Mouse (Mus musculus): ENCODE results near the gene Lhpp. TPM values are rescaled to one million over a fixed set of nuclear protein-coding genes. Genes with fewer than 3 reads are reported as not detected.

Gene Lhpp
- polyA plus RNA-seq, 1 experiment from 2014 or later: 25.7 TPM

GRCm38 (mm10) chr7:132600926-132601325, 9.5 kb upstream of the Lhpp start:
- H3K4me2 ChIP-seq (replicated peaks): no peak overlapping the region
- H3K9me3 ChIP-seq: no peaks in the 10 kb centered on the region
- peaks cover 77% of the 10 kb centered on the region for H3K27me3 ChIP-seq
- 12% methylated on average over 8 of the region's 8 CpGs for WGBS
- ATAC-seq (replicated peaks): no peak
- no peak overlapping the region for H3K9ac ChIP-seq (replicated peaks)
- H3K27ac ChIP-seq (replicated peaks): no peak overlapping the region
- no peak overlapping the region for H3K4me3 ChIP-seq
- no peaks in the 10 kb centered on the region for H3K36me3 ChIP-seq
- peaks cover 34% of the 10 kb centered on the region for H3K4me1 ChIP-seq

DNA sequence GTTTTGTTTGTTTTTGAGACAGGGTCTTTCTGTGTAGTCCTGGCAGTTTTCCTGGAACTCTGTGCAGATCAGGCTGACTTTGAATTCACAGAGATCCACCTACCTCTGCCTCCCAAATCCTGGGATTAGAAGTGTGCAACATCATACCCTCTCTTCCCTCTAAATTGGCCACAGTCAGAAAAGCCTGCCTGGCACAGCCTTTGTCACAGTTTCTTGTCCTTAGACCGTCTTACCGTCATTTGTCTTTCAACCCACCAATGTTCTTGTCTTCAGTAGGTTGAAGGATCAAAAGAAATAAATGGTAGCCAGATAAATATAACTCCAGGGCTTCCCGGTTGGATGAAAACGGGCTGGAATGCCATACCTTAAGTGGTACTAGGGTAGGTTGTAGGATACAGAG, 5.7 kb upstream of the Lhpp start:
- Histone ChIP-seq H3K4me2 (replicated peaks) (no peak overlapping the region), H3K9me3 (no peaks in the 10 kb centered on the region)
- whole genome bisulfite sequencing: 84% methylated on average over 4 of the region's 4 CpGs

GRCm38 (mm10) chr7:132605689-132606088, 4.7 kb upstream of the Lhpp start:
- H3K4me2 ChIP-seq (replicated peaks): no peak overlapping the region
- peaks cover 34% of the 10 kb centered on the region for H3K27me3 ChIP-seq
- no peaks in the 10 kb centered on the region for H3K36me3 ChIP-seq
- no peak overlapping the region for H3K27ac ChIP-seq (replicated peaks)
- WGBS: 70% methylated on average over 5 of the region's 5 CpGs
- no peak overlapping the region for H3K4me3 ChIP-seq
- no peak overlapping the region for H3K9ac ChIP-seq (replicated peaks)
- no peak for ATAC-seq (replicated peaks)
- no peaks in the 10 kb centered on the region for H3K9me3 ChIP-seq
- H3K4me1 ChIP-seq: peaks cover 5% of the 10 kb centered on the region; the same call in 1 of the 2 replicates

More for the DNA sequence above, 5.7 kb upstream of the Lhpp start:
- H3K27ac ChIP-seq (replicated peaks): no peak overlapping the region
- H3K36me3 ChIP-seq: no peaks in the 10 kb centered on the region
- ATAC-seq (replicated peaks): no peak
- no peak overlapping the region for H3K9ac ChIP-seq (replicated peaks)
- H3K4me3 ChIP-seq: no peak overlapping the region
- H3K4me1 ChIP-seq: peaks cover 5% of the 10 kb centered on the region
- peaks cover 43% of the 10 kb centered on the region for H3K27me3 ChIP-seq

- Histone ChIP-seq H3K4me2 (replicated peaks) (no peak overlapping the region), H3K27me3 (peaks cover 8% of the 10 kb centered on the region; the same call in 1 of the 2 replicates), H3K36me3 (no peaks in the 10 kb centered on the region), H3K4me1 (peaks cover 8% of the 10 kb centered on the region; the same call in 1 of the 2 replicates), H3K9ac (replicated peaks) (no peak overlapping the region), H3K4me3 (no peak overlapping the region), H3K9me3 (no peaks in the 10 kb centered on the region), H3K27ac (replicated peaks) (no peak overlapping the region)
- WGBS: 89% methylated on average over 4 of the region's 4 CpGs
- no peak for ATAC-seq (replicated peaks)
Observed at GRCm38 (mm10) chr7:132608316-132609020, 2.0 kb upstream of the Lhpp start.

- 94% methylated on average over 8 of the region's 8 CpGs for WGBS
- no peak overlapping the region for H3K27ac ChIP-seq (replicated peaks)
- H3K9me3 ChIP-seq: no peaks in the 10 kb centered on the region
- no peak overlapping the region for H3K4me2 ChIP-seq (replicated peaks)
- no peak overlapping the region for H3K4me3 ChIP-seq
- no peak for ATAC-seq (replicated peaks)
- no peak overlapping the region for H3K9ac ChIP-seq (replicated peaks)
- H3K4me1 ChIP-seq: peaks cover 8% of the 10 kb centered on the region; the same call in 1 of the 2 replicates
- no peaks in the 10 kb centered on the region for H3K36me3 ChIP-seq
- H3K27me3 ChIP-seq: 0 out of 2 replicates have a peak, but pooled peaks cover 4% of the 10 kb centered on the region
Observed at GRCm38 (mm10) chr7:132611530-132611929, 1.1 kb downstream of the Lhpp start.

DNA sequence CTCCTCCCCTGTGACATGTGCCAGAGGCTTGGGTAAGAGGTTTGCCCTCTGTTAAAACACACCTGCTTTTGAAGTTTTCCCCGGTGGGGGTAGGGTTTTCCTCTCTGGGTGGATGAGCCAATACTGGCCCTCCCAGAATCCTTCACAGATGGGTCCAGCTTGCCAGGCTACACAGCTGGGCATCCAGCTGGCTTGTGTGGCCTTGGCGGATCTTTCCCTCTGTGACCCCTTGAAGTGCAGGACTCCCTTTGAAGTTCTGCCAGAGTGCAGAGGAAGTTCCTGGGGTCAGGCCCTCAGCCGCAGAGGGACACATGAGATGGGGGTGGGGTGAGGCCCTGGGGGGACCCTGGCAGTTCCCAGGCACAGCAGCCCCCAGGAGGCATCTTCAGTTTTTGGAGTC, 4.9 kb downstream of the Lhpp start:
- no peak for ATAC-seq (replicated peaks)
- WGBS: 21% methylated on average over 3 of the region's 3 CpGs

GRCm38 (mm10) chr7:132616391-132616790, 6.0 kb downstream of the Lhpp start:
- Histone ChIP-seq H3K4me3 (no peak overlapping the region), H3K27ac (replicated peaks) (no peak overlapping the region), H3K36me3 (no peaks in the 10 kb centered on the region), H3K27me3 (no peaks in the 10 kb centered on the region), H3K4me2 (replicated peaks) (no peak overlapping the region), H3K9me3 (no peaks in the 10 kb centered on the region), H3K4me1 (no peaks in the 10 kb centered on the region), H3K9ac (replicated peaks) (no peak overlapping the region)
- no peak for ATAC-seq (replicated peaks)
- 13% methylated on average over 6 of the region's 6 CpGs for WGBS

More for the DNA sequence above, 4.9 kb downstream of the Lhpp start:
- H3K9me3 ChIP-seq: no peaks in the 10 kb centered on the region
- H3K4me3 ChIP-seq: no peak overlapping the region
- no peak overlapping the region for H3K27ac ChIP-seq (replicated peaks)
- H3K27me3 ChIP-seq: no peaks in the 10 kb centered on the region
- no peaks in the 10 kb centered on the region for H3K36me3 ChIP-seq
- H3K4me1 ChIP-seq: peaks cover 6% of the 10 kb centered on the region; the same call in 1 of the 2 replicates
- no peak overlapping the region for H3K9ac ChIP-seq (replicated peaks)
- H3K4me2 ChIP-seq (replicated peaks): no peak overlapping the region

GRCm38 (mm10) chr7:132617021-132617564, 6.7 kb downstream of the Lhpp start:
- no peaks in the 10 kb centered on the region for H3K4me1 ChIP-seq
- H3K36me3 ChIP-seq: no peaks in the 10 kb centered on the region
- H3K9ac ChIP-seq (replicated peaks): no peak overlapping the region
- H3K27me3 ChIP-seq: no peaks in the 10 kb centered on the region
- H3K4me2 ChIP-seq (replicated peaks): no peak overlapping the region
- no peak for ATAC-seq (replicated peaks)
- no peak overlapping the region for H3K4me3 ChIP-seq
- WGBS: 87% methylated on average over 5 of the region's 5 CpGs
- H3K27ac ChIP-seq (replicated peaks): no peak overlapping the region
- H3K9me3 ChIP-seq: no peaks in the 10 kb centered on the region

- 95% methylated on average over 8 of the region's 8 CpGs for WGBS
- ATAC-seq (replicated peaks): no peak
- H3K36me3 ChIP-seq: no peaks in the 10 kb centered on the region
- no peak overlapping the region for H3K27ac ChIP-seq (replicated peaks)
- H3K4me2 ChIP-seq (replicated peaks): no peak overlapping the region
- no peaks in the 10 kb centered on the region for H3K9me3 ChIP-seq
- H3K9ac ChIP-seq (replicated peaks): no peak overlapping the region
- H3K27me3 ChIP-seq: no peaks in the 10 kb centered on the region
- H3K4me1 ChIP-seq: no peaks in the 10 kb centered on the region
- H3K4me3 ChIP-seq: no peak overlapping the region
Observed at GRCm38 (mm10) chr7:132619549-132619948, 9.1 kb downstream of the Lhpp start.

- H3K4me1 ChIP-seq: no peaks in the 10 kb centered on the region
- WGBS: 88% methylated on average over 15 of the region's 15 CpGs
- no peak overlapping the region for H3K27ac ChIP-seq (replicated peaks)
- no peak overlapping the region for H3K4me3 ChIP-seq
- H3K27me3 ChIP-seq: no peaks in the 10 kb centered on the region
- no peaks in the 10 kb centered on the region for H3K9me3 ChIP-seq
- no peaks in the 10 kb centered on the region for H3K36me3 ChIP-seq
- H3K9ac ChIP-seq (replicated peaks): no peak overlapping the region
- ATAC-seq (replicated peaks): no peak
- H3K4me2 ChIP-seq (replicated peaks): no peak overlapping the region
Observed at GRCm38 (mm10) chr7:132619975-132620918, 9.8 kb downstream of the Lhpp start.

DNA sequence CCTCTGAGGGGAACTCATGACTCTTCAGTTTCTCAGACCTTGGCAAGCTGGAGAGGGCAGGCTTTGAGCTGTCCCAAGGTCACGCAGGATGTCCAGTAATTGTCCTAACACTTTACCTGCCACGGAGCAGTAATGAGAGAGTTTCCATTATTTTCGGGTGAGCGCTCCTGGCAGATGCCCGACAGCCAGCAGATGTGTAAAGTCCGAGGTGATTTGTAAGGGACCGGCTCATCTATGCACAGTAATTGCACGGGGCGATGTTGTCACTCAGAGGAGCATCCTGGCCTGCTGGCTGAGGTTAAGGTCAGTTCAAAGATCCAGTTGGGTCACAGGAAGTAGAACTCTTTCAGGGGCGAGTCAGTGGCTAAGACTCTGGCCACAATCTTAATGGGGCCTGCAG, 13.7 kb downstream of the Lhpp start:
- no peaks in the 10 kb centered on the region for H3K4me1 ChIP-seq
- H3K36me3 ChIP-seq: no peaks in the 10 kb centered on the region
- H3K27ac ChIP-seq (replicated peaks): no peak overlapping the region
- WGBS: 75% methylated on average over 10 of the region's 10 CpGs
- H3K4me2 ChIP-seq (replicated peaks): no peak overlapping the region
- no peaks in the 10 kb centered on the region for H3K9me3 ChIP-seq
- ATAC-seq (replicated peaks): no peak
- no peak overlapping the region for H3K4me3 ChIP-seq
- H3K27me3 ChIP-seq: no peaks in the 10 kb centered on the region
- H3K9ac ChIP-seq (replicated peaks): no peak overlapping the region

- no peak for ATAC-seq (replicated peaks)
- no peaks in the 10 kb centered on the region for H3K27me3 ChIP-seq
- no peaks in the 10 kb centered on the region for H3K36me3 ChIP-seq
- 0 out of 2 replicates have a peak, but pooled peaks cover under 1% of the 10 kb centered on the region for H3K4me1 ChIP-seq
- no peak overlapping the region for H3K4me3 ChIP-seq
- WGBS: 31% methylated on average over 4 of the region's 4 CpGs
- H3K9me3 ChIP-seq: no peaks in the 10 kb centered on the region
- H3K27ac ChIP-seq (replicated peaks): no peak overlapping the region
- H3K4me2 ChIP-seq (replicated peaks): no peak overlapping the region
- H3K9ac ChIP-seq (replicated peaks): no peak overlapping the region
Observed at GRCm38 (mm10) chr7:132626174-132626573, 15.7 kb downstream of the Lhpp start.
